Mouse (Mus musculus): ENCODE measurements around the gene Pik3c2a.

DNA sequence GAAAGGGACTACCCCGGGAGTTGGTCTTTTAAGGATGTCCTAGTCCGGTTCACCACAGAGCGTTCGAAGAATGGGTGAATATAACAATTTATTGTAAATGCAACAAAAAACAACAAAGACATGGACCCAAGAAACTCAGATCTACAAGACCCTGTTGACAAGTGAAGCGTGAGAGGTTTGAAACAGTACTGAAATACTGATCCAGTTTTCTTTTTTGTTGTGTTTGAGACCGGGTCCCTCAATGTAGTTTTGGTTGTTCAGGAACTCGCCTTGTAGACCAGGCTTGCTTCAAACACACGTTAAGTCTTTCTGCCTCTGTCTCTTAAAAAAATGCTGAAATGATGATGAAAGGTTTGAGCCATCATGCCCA is 108.6 kb downstream of the Pik3c2a start:
- no peak for TF ChIP-seq POLR2A (IDR thresholded peaks at IDR 0.05; ENCODE audit: low read depth, low read length)
- TF ChIP-seq CTCF (IDR thresholded peaks at IDR 0.05; ENCODE audit: borderline replicate concordance, insufficient read depth, low read length): no peak

Measured in embryonic fibroblast, embryonic 13.5 days (primary cell).